Mouse (Mus musculus) retina, postnatal 7 days (tissue): Measurements from ENCODE around the gene Gm21693.
"Not testable (repeated sequence)": the region's sequence is repeated elsewhere in the genome, so short reads cannot be mapped to it uniquely, and the experiment has no call there.

ENCODE experiments used
- DNase-seq: peaks from one replicate; pipeline ENCODE4 v3.0.0-alpha.2; 2012; ENCODE audit warnings: low read depth, low spot score

Gene Gm21693

GRCm38 (mm10) chrY:3345229-3345628 is at the start of gene Gm21693:
TSS of gene Gm21693 (minus strand) at chrY:3345329.
- not testable (repeated sequence) for DNase-seq

GRCm38 (mm10) chrY:3340661-3341060 is 4.5 kb downstream of the Gm21693 start:
- DNase-seq = not testable (repeated sequence)

- not testable (repeated sequence) for DNase-seq
Measured at GRCm38 (mm10) chrY:3306349-3306748, 38.8 kb downstream of the Gm21693 start, which contains the start of gene Gm21677. TSS of gene Gm21677 (minus strand) at chrY:3306449.
